Mouse (Mus musculus): ENCODE measurements around the gene Cenps. TPM values are rescaled to one million over a fixed set of nuclear protein-coding genes. Genes with fewer than 3 reads are reported as not detected.

Cenps gene
- polyA plus RNA-seq, 1 experiment: 1.1 TPM

DNA sequence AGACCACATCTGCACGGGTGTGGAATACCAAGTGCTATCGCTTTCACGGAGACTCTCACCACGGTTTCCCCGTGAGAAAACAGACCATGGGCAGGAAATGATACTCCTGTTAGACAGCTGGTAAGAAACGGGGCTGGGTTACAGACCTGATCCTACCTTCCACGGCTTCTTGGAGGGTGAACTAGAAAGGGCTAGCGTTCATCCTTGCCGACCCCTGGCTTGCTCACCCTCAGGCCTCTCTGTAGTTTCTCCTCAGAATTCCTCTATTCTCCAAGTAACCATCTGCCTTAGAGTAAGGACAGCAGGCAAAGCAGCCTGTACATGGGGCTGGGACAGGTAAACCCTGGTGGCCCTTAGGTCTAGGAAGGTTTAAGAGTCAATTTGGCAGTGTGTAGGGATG is 11.8 kb upstream of the Cenps start:
- Histone ChIP-seq H3K4me3 (ENCODE audit: insufficient read depth, low read depth, low read length) (no peak overlapping the region), H3K36me3 (ENCODE audit: control insufficient read depth, insufficient read depth, low read length) (no peaks in the 10 kb centered on the region), H3K27ac (ENCODE audit: insufficient read depth, low read depth, low read length) (no peak overlapping the region), H3K4me1 (ENCODE audit: control insufficient read depth, insufficient read depth, low read length) (no peaks in the 10 kb centered on the region), H3K27me3 (replicated peaks; ENCODE audit: control insufficient read depth, insufficient read depth, low read length) (no peaks in the 10 kb centered on the region)
- TF ChIP-seq POLR2A (IDR thresholded peaks at IDR 0.05; ENCODE audit: low read depth, low read length) (no peak), CTCF (conservative IDR thresholded peaks at IDR 0.05; ENCODE audit: insufficient read depth, insufficient read length, low read depth, low read length) (no peak)
- no peak for DNase-seq
- WGBS: 68% methylated on average over 9 of the region's 9 CpGs

DNA sequence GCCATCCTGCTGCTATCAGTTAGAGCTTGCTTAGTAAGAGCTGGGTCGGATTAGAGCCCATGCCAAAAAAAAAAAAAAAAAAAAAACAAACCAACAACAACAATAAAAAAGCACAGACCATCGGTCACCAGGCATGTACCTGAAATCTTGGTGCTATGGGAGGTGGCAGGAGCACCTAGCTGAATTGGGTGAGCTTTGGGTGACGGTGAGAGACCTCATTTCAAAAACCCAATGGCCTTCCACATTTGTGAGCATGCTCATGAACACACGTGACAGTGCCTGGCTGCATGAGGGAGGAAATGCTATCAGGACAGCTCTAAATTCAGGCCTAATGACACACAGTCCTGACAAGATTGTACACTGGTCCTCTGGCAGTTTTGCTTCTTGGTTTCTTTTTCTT is 10.7 kb upstream of the Cenps start:
- no peak overlapping the region for H3K4me3 ChIP-seq (ENCODE audit: insufficient read depth, low read depth, low read length)
- WGBS: 50% methylated on average over 4 of the region's 4 CpGs
- no peaks in the 10 kb centered on the region for H3K4me1 ChIP-seq (ENCODE audit: control insufficient read depth, insufficient read depth, low read length)
- no peak overlapping the region for H3K27ac ChIP-seq (ENCODE audit: insufficient read depth, low read depth, low read length)
- no peaks in the 10 kb centered on the region for H3K27me3 ChIP-seq (replicated peaks; ENCODE audit: control insufficient read depth, insufficient read depth, low read length)
- H3K36me3 ChIP-seq (ENCODE audit: control insufficient read depth, insufficient read depth, low read length): no peaks in the 10 kb centered on the region
- TF ChIP-seq POLR2A (IDR thresholded peaks at IDR 0.05; ENCODE audit: low read depth, low read length): no peak
- TF ChIP-seq CTCF (conservative IDR thresholded peaks at IDR 0.05; ENCODE audit: insufficient read depth, insufficient read length, low read depth, low read length): no peak
- no peak for DNase-seq

DNA sequence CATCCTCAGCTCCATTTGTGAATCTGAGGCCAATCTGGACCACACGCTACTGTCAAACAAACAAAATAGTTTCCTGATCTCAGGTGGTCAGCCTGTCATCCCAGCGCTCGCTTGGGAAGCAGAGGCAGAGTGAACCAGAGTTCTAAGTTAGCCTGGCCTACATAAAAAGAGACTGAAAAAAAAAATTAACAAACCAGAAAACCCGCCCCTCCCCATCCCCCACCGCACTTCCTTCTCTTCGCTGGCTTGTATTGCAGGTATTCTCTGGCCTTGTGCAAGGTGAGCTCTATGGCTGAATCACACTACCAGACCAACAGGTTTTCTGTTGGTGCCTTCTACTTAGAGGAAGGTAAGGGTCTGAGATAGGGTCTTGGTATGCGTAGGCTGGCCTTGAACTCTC is 10.1 kb upstream of the Cenps start:
- no peak for TF ChIP-seq POLR2A (IDR thresholded peaks at IDR 0.05; ENCODE audit: low read depth, low read length)
- TF ChIP-seq CTCF (conservative IDR thresholded peaks at IDR 0.05; ENCODE audit: insufficient read depth, insufficient read length, low read depth, low read length): no peak
- no peaks in the 10 kb centered on the region for H3K36me3 ChIP-seq (ENCODE audit: control insufficient read depth, insufficient read depth, low read length)
- H3K4me1 ChIP-seq (ENCODE audit: control insufficient read depth, insufficient read depth, low read length): no peaks in the 10 kb centered on the region
- H3K4me3 ChIP-seq (ENCODE audit: insufficient read depth, low read depth, low read length): no peak overlapping the region
- H3K27me3 ChIP-seq (replicated peaks; ENCODE audit: control insufficient read depth, insufficient read depth, low read length): no peaks in the 10 kb centered on the region
- 75% methylated on average over 7 of the region's 7 CpGs for WGBS
- DNase-seq: no peak
- H3K27ac ChIP-seq (ENCODE audit: insufficient read depth, low read depth, low read length): no peak overlapping the region

DNA sequence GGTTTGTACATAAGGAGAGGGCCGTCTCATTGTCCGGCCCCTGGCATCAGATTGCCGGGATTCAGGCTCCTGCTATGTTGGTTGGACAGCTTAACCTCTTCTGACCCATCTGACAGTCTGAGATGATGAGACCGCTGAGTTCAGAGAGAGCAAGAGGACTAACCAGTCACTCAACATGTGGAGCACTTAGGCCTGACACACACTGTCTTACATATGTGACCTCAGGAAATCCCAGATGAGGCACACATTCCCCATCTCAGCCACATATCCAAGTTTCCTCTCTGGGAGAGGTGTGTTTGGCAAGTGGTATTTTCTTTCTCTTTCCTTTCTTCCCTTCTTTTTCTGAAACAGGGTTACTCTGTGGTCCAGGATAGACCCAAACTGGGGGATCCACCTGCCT is 7.7 kb upstream of the Cenps start:
- no peaks in the 10 kb centered on the region for H3K27me3 ChIP-seq (replicated peaks; ENCODE audit: control insufficient read depth, insufficient read depth, low read length)
- no peak for DNase-seq
- no peaks in the 10 kb centered on the region for H3K36me3 ChIP-seq (ENCODE audit: control insufficient read depth, insufficient read depth, low read length)
- no peak for TF ChIP-seq CTCF (conservative IDR thresholded peaks at IDR 0.05; ENCODE audit: insufficient read depth, insufficient read length, low read depth, low read length)
- no peak for TF ChIP-seq POLR2A (IDR thresholded peaks at IDR 0.05; ENCODE audit: low read depth, low read length)
- WGBS: 81% methylated on average over 4 of the region's 4 CpGs
- no peak overlapping the region for H3K4me3 ChIP-seq (ENCODE audit: insufficient read depth, low read depth, low read length)
- H3K27ac ChIP-seq (ENCODE audit: insufficient read depth, low read depth, low read length): no peak overlapping the region
- H3K4me1 ChIP-seq (ENCODE audit: control insufficient read depth, insufficient read depth, low read length): no peaks in the 10 kb centered on the region

DNA sequence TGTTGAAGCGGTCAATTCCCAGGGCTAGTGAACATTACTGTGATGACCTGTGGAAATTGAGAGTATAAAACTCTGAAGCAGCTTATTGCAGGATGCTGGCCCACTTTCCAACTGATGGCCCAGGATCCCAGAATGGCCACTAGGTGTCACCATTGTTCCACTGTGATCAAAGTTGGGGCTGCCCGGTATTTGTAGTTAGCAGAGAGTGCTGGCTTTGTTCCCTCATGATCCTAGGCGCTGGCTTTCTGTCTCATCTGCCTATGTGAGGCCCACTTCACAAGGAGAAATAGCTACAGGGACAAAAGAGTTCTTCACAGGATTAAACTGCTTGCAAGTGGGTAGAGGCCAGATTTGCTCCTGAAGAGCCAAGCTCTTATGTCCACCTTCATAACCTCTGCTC is 7.0 kb upstream of the Cenps start:
- Histone ChIP-seq H3K4me1 (ENCODE audit: control insufficient read depth, insufficient read depth, low read length) (no peaks in the 10 kb centered on the region), H3K27ac (ENCODE audit: insufficient read depth, low read depth, low read length) (no peak overlapping the region), H3K27me3 (replicated peaks; ENCODE audit: control insufficient read depth, insufficient read depth, low read length) (no peaks in the 10 kb centered on the region), H3K36me3 (ENCODE audit: control insufficient read depth, insufficient read depth, low read length) (no peaks in the 10 kb centered on the region), H3K4me3 (ENCODE audit: insufficient read depth, low read depth, low read length) (no peak overlapping the region)
- 4% methylated on average over 3 of the region's 3 CpGs for WGBS
- peak; percentile 83 for DNase-seq
- TF ChIP-seq CTCF (conservative IDR thresholded peaks at IDR 0.05; ENCODE audit: insufficient read depth, insufficient read length, low read depth, low read length) (peak; percentile 96), POLR2A (IDR thresholded peaks at IDR 0.05; ENCODE audit: low read depth, low read length) (no peak)

DNA sequence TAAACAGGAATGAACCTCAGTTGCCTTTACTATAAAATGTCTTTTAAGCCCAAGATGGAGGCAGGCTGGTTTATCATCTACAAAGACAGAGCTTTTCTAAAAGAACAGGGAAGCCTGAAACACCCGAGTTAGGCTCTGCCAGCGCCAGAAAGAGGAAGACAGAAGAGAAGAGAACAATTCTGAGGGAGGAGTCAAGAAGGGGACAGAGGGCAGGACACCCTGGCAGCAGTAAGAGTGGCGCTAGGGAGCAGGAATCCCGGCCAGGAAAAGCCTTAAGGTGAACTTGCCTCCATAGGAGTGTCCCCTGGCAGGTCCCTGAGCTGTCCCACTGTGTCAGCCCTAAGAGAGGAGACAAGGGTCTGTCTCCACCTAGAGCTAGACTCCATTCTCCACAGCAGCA is 6.2 kb upstream of the Cenps start:
- WGBS: 19% methylated on average over 4 of the region's 4 CpGs
- peak; percentile 49 for DNase-seq

DNA sequence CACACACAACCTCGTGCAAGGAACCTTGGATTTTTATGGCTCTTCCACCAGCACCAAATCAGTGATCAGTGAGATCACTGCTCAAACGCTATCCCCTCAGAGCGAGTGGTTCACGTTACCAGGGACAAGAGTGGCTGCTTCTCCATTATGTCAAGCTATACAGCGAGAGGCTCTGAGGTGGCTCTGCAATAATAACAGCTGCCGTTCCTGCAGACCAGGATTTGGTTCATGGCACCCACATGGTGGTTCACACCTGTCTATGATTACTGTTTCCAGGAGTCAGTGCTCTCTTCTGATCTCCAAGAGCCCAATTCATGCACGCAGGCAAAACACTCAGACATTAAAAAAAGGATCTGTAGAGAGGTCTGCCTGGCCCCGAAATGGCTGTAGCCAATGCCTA is 1.1 kb upstream of the Cenps start:
- H3K27ac ChIP-seq (ENCODE audit: insufficient read depth, low read depth, low read length): no peak overlapping the region
- H3K36me3 ChIP-seq (ENCODE audit: control insufficient read depth, insufficient read depth, low read length): no peaks in the 10 kb centered on the region
- TF ChIP-seq POLR2A (IDR thresholded peaks at IDR 0.05; ENCODE audit: low read depth, low read length) (no peak), CTCF (conservative IDR thresholded peaks at IDR 0.05; ENCODE audit: insufficient read depth, insufficient read length, low read depth, low read length) (no peak)
- no peak for DNase-seq
- WGBS: 67% methylated on average over 8 of the region's 8 CpGs
- H3K4me1 ChIP-seq (ENCODE audit: control insufficient read depth, insufficient read depth, low read length): no peaks in the 10 kb centered on the region
- no peaks in the 10 kb centered on the region for H3K27me3 ChIP-seq (replicated peaks; ENCODE audit: control insufficient read depth, insufficient read depth, low read length)
- no peak overlapping the region for H3K4me3 ChIP-seq (ENCODE audit: insufficient read depth, low read depth, low read length)

More for the DNA sequence above, 6.2 kb upstream of the Cenps start:
- H3K4me3 ChIP-seq (ENCODE audit: insufficient read depth, low read depth, low read length): no peak overlapping the region
- H3K27me3 ChIP-seq (replicated peaks; ENCODE audit: control insufficient read depth, insufficient read depth, low read length): no peaks in the 10 kb centered on the region
- TF ChIP-seq CTCF (conservative IDR thresholded peaks at IDR 0.05; ENCODE audit: insufficient read depth, insufficient read length, low read depth, low read length): no peak
- no peak for TF ChIP-seq POLR2A (IDR thresholded peaks at IDR 0.05; ENCODE audit: low read depth, low read length)
- H3K4me1 ChIP-seq (ENCODE audit: control insufficient read depth, insufficient read depth, low read length): no peaks in the 10 kb centered on the region
- H3K27ac ChIP-seq (ENCODE audit: insufficient read depth, low read depth, low read length): no peak overlapping the region
- no peaks in the 10 kb centered on the region for H3K36me3 ChIP-seq (ENCODE audit: control insufficient read depth, insufficient read depth, low read length)
